In genomic region chr6:52577270-52577669, GRCm38 (mm10) we compare ENCODE assay signal across 8 mouse cellular contexts.
A peak's percentile ranks its signal among the peaks of the same experiment; 100 is the strongest.
DNase-seq lines count a peak whose midpoint lies in the region; ATAC-seq and TF ChIP-seq lines count a peak whose summit lies in the region.

No protein-coding gene starts in this region.

- peak; percentile 64 for DNase-seq in cerebellum, adult 9-10 months
- DNase-seq in cerebellum, postnatal 36 days = no peak
- peak; percentile 31 for DNase-seq in kidney, postnatal 14 days
- DNase-seq in MN1 (ENCODE audit: low spot score) = peak; percentile 13
- DNase-seq in lung, postnatal 0 days (ENCODE audit: low spot score) = peak; percentile 79
- DNase-seq in testis, postnatal 14 days (ENCODE audit: low spot score) = no peak

- no peaks in the 10 kb centered on the region for H3K27me3 ChIP-seq in kidney, embryonic 15.5 days
- H3K27me3 ChIP-seq in lung, postnatal 0 days (replicated peaks; ENCODE audit: insufficient read depth, low read length) = no peaks in the 10 kb centered on the region
- H3K27me3 ChIP-seq in midbrain, embryonic 16.5 days (ENCODE audit: control insufficient read depth, insufficient read depth, low read depth, low read length) = no peaks in the 10 kb centered on the region

- H3K4me2 ChIP-seq in kidney, embryonic 15.5 days = no peak overlapping the region
- no peak overlapping the region for H3K4me2 ChIP-seq in lung, postnatal 0 days (replicated peaks; ENCODE audit: low read depth, low read length)
- no peak overlapping the region for H3K4me2 ChIP-seq in midbrain, embryonic 16.5 days (ENCODE audit: low read length)

- H3K27ac ChIP-seq in kidney, embryonic 15.5 days = no peak overlapping the region
- H3K27ac ChIP-seq in lung, postnatal 0 days (ENCODE audit: low read length) = no peak overlapping the region
- H3K27ac ChIP-seq in midbrain, embryonic 16.5 days (ENCODE audit: low read length) = no peak overlapping the region

- H3K4me1 ChIP-seq in kidney, embryonic 15.5 days = 0 out of 2 replicates have a peak, but pooled peaks cover 10% of the 10 kb centered on the region
- H3K4me1 ChIP-seq in lung, postnatal 0 days (ENCODE audit: insufficient read depth, low read depth, low read length) = no peaks in the 10 kb centered on the region
- H3K4me1 ChIP-seq in midbrain, embryonic 16.5 days (ENCODE audit: control insufficient read depth, insufficient read depth, low read length) = no peaks in the 10 kb centered on the region

- 33% methylated on average over 4 of the region's 4 CpGs for WGBS in kidney, embryonic 15.5 days
- 23% methylated on average over 4 of the region's 4 CpGs for WGBS in lung, postnatal 0 days
- 23% methylated on average over 4 of the region's 4 CpGs for WGBS in midbrain, embryonic 16.5 days

- TF ChIP-seq EP300 in lung, postnatal 0 days (IDR thresholded peaks at IDR 0.05) = no peak

- TF ChIP-seq CTCF in lung, postnatal 0 days (IDR thresholded peaks at IDR 0.05) = peak; percentile 71

- H3K36me3 ChIP-seq in kidney, embryonic 15.5 days = no peaks in the 10 kb centered on the region
- no peaks in the 10 kb centered on the region for H3K36me3 ChIP-seq in lung, postnatal 0 days (ENCODE audit: insufficient read depth, low read length)
- H3K36me3 ChIP-seq in midbrain, embryonic 16.5 days (ENCODE audit: control insufficient read depth, insufficient read depth, low read length) = no peaks in the 10 kb centered on the region

- no peak for ATAC-seq in kidney, embryonic 15.5 days (replicated peaks; ENCODE audit: low FRiP score)
- ATAC-seq in lung, postnatal 0 days = no peak
- ATAC-seq in midbrain, embryonic 16.5 days = no peak

- no peaks in the 10 kb centered on the region for H3K9me3 ChIP-seq in kidney, embryonic 15.5 days (replicated peaks)
- no peaks in the 10 kb centered on the region for H3K9me3 ChIP-seq in lung, postnatal 0 days (ENCODE audit: low read length)
- H3K9me3 ChIP-seq in midbrain, embryonic 16.5 days (replicated peaks; ENCODE audit: control insufficient read depth, low read length, poor library complexity, severe bottlenecking) = no peaks in the 10 kb centered on the region

- no peak overlapping the region for H3K4me3 ChIP-seq in kidney, embryonic 15.5 days (replicated peaks)
- no peak overlapping the region for H3K4me3 ChIP-seq in lung, postnatal 0 days (ENCODE audit: low read depth, low read length)
- H3K4me3 ChIP-seq in midbrain, embryonic 16.5 days (ENCODE audit: low read depth, low read length) = no peak overlapping the region

- no peak overlapping the region for H3K9ac ChIP-seq in kidney, embryonic 15.5 days
- H3K9ac ChIP-seq in lung, postnatal 0 days (replicated peaks; ENCODE audit: low read depth) = no peak overlapping the region
- H3K9ac ChIP-seq in midbrain, embryonic 16.5 days (ENCODE audit: low read depth, low read length) = no peak overlapping the region

Comparison
In these comparisons a context has a peak if more than half of its experiments do, and no peak if none do; other contexts are left out.
1. DNase-seq: peak in cerebellum, adult 9-10 months (single experiment), kidney, postnatal 14 days (single experiment), MN1 (single experiment) and lung, postnatal 0 days (single experiment); none in cerebellum, postnatal 36 days (0 of 2) and testis, postnatal 14 days (single experiment).